Mouse (Mus musculus) neural tube, embryonic 13.5 days (tissue): ENCODE results near the gene Rin2. TPM values are rescaled to one million over a fixed set of nuclear protein-coding genes. Genes with fewer than 3 reads are reported as not detected.

Experiments
- ATAC-seq: fragments of 200-750 bp; cut with Nextera tagmentation; 2 replicates; pipeline ENCODE4 v1.8.0; 2017; ENCODE audit warnings: low read depth, mild to moderate bottlenecking, moderate TSS enrichment, moderate library complexity
- H3K27ac ChIP-seq: fragments of 300-500 bp; sonication (generic); replicated peaks from 2 replicates; pipeline ENCODE4 v1.5.1; 2015; ENCODE audit warnings: moderate library complexity, mild to moderate bottlenecking, inconsistent platforms
- H3K27me3 ChIP-seq: fragments of 300-500 bp; sonication (generic); 2 replicates; pipeline ENCODE4 v1.6.1; 2015; ENCODE audit warnings: mild to moderate bottlenecking, inconsistent platforms
- H3K36me3 ChIP-seq: fragments of 300-500 bp; sonication (generic); 2 replicates; pipeline ENCODE4 v1.6.1; 2015; ENCODE audit warnings: mild to moderate bottlenecking, inconsistent platforms
- H3K4me1 ChIP-seq: fragments of 300-500 bp; sonication (generic); replicated peaks from 2 replicates; pipeline ENCODE4 v1.6.1; 2015; ENCODE audit warnings: inconsistent platforms
- H3K4me2 ChIP-seq: fragments of 300-500 bp; sonication (generic); 2 replicates; pipeline ENCODE4 v1.6.1; 2015; ENCODE audit warnings: inconsistent platforms, mild to moderate bottlenecking, moderate library complexity
- H3K4me3 ChIP-seq: fragments of 300-500 bp; sonication (generic); 2 replicates; pipeline ENCODE4 v1.5.1; 2015; ENCODE audit warnings: mild to moderate bottlenecking, inconsistent platforms
- H3K9ac ChIP-seq: fragments of 300-500 bp; sonication (generic); 2 replicates; pipeline ENCODE4 v1.6.1; 2015; ENCODE audit warnings: moderate library complexity, mild to moderate bottlenecking, inconsistent platforms
- H3K9me3 ChIP-seq: fragments of 300-500 bp; sonication (generic); 2 replicates; pipeline ENCODE4 v1.6.1; 2016; ENCODE audit warnings: inconsistent platforms
- WGBS: fragments of 180-500 bp; shearing (Covaris S2); methylation state at CpG from one replicate; pipeline ENCODE4 v1.1.7; 2015; 5-methylcytosine and 5-hydroxymethylcytosine counted together
- polyA plus RNA-seq: library from polyadenylated mRNA; unstranded; fragments of >200 nt; fragmentation: Nextera tagmentation; extraction: Ambion mirVana; gene quantifications from 2 replicates; pipeline ENCODE4 v1.2.1, GENCODE M21; 2015

The Rin2 gene
- polyA plus RNA-seq, 1 experiment from 2014 or later: 17.2 TPM

DNA sequence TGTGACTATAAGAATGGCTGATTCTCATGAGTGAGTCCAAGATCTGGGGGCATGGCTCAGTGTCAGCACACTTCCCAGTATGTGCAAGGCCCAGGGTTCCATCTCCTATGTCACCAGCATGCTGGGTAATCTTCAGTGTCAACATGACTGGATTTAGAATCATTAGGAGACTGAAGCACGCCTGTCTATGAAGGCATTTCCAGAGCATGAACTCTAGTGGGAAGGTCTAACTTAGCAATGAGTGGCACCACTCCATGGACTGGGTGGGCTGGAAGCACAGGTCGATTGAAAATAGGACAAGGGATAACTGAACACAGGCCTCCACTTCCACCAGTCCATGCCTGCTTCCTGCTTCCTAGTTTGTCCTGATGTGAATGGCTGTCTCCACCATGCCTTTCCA is 127.6 kb downstream of the Rin2 start:
- H3K9me3 ChIP-seq: peaks cover 10% of the 10 kb centered on the region; the same call in 1 of the 2 replicates
- H3K27me3 ChIP-seq: no peaks in the 10 kb centered on the region
- WGBS: 81% methylated on average over 2 of the region's 2 CpGs
- no peak overlapping the region for H3K9ac ChIP-seq
- no peak overlapping the region for H3K27ac ChIP-seq
- H3K4me1 ChIP-seq: no peaks in the 10 kb centered on the region
- no peak overlapping the region for H3K4me2 ChIP-seq
- ATAC-seq: no peak
- H3K4me3 ChIP-seq: no peak overlapping the region
- H3K36me3 ChIP-seq: peaks cover 6% of the 10 kb centered on the region; the same call in 1 of the 2 replicates

DNA sequence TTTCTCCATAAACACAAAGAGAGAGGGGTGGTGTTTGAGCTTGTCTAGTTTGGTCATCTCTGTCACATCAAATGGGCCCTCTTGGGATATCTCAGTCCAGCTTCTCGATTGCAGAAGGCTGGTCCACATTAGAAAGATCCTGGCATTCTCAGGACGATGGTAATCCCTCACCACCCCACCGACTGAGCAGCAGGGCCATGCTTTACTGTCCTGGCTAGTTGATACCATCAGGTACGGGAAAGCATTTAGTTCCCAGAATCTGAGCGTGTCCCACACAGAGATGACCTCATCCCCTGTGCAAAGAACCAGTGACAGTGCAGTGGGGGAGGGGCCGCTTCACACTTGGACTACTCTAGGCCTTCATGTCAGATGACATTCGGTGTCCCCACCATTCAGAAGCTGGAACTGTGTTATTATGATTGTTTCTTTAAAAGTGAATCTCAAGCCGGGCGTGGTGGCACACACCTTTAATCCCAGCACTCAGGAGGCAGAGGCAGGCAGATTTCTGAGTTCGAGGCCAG is 128.9 kb downstream of the Rin2 start:
- H3K4me2 ChIP-seq: no peak overlapping the region
- ATAC-seq: no peak
- WGBS: 92% methylated on average over 10 of the region's 10 CpGs

DNA sequence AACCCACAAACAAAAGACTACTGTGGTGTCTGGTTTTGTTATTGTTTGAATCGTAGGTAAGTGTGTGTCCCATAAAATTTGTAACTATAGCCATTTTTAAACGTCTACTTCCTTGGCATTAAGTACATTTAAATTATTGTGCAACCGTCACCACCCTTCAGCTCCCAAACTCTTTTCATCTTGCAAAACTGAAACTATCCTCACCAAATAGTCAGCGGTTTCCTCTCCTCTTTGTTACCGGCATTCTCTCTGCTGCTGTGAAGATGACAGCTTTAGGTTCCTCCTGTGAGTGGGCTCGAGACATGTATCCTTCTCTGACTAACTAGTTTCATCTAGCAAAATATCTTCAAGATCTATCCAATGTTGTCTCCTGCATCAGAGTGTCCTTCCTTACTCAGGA is 129.5 kb downstream of the Rin2 start:
- Histone ChIP-seq H3K4me2 (no peak overlapping the region), H3K27ac (no peak overlapping the region), H3K9me3 (peaks cover 10% of the 10 kb centered on the region; the same call in 1 of the 2 replicates), H3K27me3 (no peaks in the 10 kb centered on the region), H3K4me3 (no peak overlapping the region), H3K9ac (no peak overlapping the region), H3K36me3 (peaks cover 6% of the 10 kb centered on the region; the same call in 1 of the 2 replicates), H3K4me1 (no peaks in the 10 kb centered on the region)
- no peak for ATAC-seq
- WGBS: 92% methylated on average over 6 of the region's 6 CpGs

More for the DNA sequence above, 128.9 kb downstream of the Rin2 start:
- H3K4me3 ChIP-seq: no peak overlapping the region
- no peaks in the 10 kb centered on the region for H3K27me3 ChIP-seq
- no peak overlapping the region for H3K27ac ChIP-seq
- peaks cover 10% of the 10 kb centered on the region; the same call in 1 of the 2 replicates for H3K9me3 ChIP-seq
- no peak overlapping the region for H3K9ac ChIP-seq
- H3K4me1 ChIP-seq: no peaks in the 10 kb centered on the region
- H3K36me3 ChIP-seq: peaks cover 6% of the 10 kb centered on the region; the same call in 1 of the 2 replicates

DNA sequence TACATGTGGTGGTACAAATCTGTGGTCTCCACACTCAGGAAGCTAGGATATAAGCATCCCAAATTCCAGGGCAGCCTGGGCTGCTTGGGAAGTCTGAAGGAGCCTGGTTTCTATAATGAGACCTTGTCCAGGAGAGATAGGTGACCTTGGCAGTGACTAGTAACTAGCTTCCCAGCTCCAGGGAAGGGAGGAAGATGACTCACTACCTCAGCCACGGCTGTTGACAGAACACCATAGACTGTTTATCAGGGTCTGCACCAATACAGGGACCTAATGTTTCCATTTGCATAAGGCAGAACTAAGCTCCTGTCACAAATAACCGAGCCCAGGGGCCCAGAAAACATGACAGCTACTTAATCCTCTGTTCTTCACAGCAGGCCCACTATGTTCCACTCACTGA is 132.3 kb downstream of the Rin2 start:
- WGBS: 77% methylated on average over 2 of the region's 2 CpGs
- H3K36me3 ChIP-seq: peaks cover 6% of the 10 kb centered on the region; the same call in 1 of the 2 replicates
- no peak overlapping the region for H3K9ac ChIP-seq
- H3K9me3 ChIP-seq: peaks cover 10% of the 10 kb centered on the region; the same call in 1 of the 2 replicates
- H3K4me2 ChIP-seq: no peak overlapping the region
- no peak for ATAC-seq
- no peaks in the 10 kb centered on the region for H3K4me1 ChIP-seq
- no peaks in the 10 kb centered on the region for H3K27me3 ChIP-seq
- no peak overlapping the region for H3K27ac ChIP-seq
- no peak overlapping the region for H3K4me3 ChIP-seq

DNA sequence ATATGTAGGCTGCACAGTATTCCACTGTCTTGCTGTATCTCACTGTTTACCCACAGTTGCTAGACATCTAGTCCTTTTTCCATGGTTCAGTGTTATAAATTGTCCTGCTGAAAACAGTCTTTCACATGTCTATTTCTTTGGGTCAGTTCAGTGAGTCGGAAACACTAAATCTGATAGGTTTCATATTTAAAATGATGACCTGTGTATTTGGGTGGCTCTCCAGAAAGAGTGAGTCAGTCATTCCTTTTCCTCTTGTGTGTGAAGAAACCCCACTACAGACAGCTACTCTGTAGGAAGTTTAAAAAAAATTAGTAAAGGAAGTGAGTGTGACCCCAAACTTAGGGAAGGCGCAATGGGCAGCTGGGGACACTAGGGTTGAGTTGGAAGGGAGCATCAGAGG is 133.2 kb downstream of the Rin2 start:
- peaks cover 6% of the 10 kb centered on the region; the same call in 1 of the 2 replicates for H3K36me3 ChIP-seq
- no peak overlapping the region for H3K27ac ChIP-seq
- H3K27me3 ChIP-seq: no peaks in the 10 kb centered on the region
- H3K4me3 ChIP-seq: no peak overlapping the region
- H3K4me1 ChIP-seq: no peaks in the 10 kb centered on the region
- no peak for ATAC-seq
- no peak overlapping the region for H3K4me2 ChIP-seq
- 95% methylated on average over 2 of the region's 2 CpGs for WGBS
- H3K9me3 ChIP-seq: peaks cover 10% of the 10 kb centered on the region; the same call in 1 of the 2 replicates
- H3K9ac ChIP-seq: no peak overlapping the region

DNA sequence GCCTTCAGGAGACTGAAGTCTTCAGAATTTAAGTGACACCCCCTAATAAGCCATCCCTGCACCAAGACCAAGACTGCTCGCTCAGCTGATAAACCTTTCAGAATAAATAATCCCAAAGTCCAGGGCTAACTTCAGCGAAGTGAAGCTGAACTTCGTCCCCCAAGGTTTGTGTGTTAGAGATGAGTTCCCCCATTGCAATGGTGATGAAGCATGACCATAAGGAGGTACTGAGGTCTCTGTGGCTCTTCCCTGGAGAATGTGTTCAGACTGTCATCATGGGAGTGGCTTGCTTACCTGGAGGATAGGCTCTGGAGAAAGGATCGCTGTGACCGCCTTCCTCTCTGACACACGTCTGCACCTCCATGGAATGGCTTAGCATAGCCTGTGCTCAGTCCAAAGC is 133.7 kb downstream of the Rin2 start:
- Histone ChIP-seq H3K27ac (no peak overlapping the region), H3K9ac (no peak overlapping the region), H3K36me3 (peaks cover 6% of the 10 kb centered on the region; the same call in 1 of the 2 replicates), H3K4me3 (no peak overlapping the region), H3K4me1 (no peaks in the 10 kb centered on the region), H3K27me3 (no peaks in the 10 kb centered on the region), H3K4me2 (no peak overlapping the region), H3K9me3 (peaks cover 10% of the 10 kb centered on the region; the same call in 1 of the 2 replicates)
- no peak for ATAC-seq
- 94% methylated on average over 6 of the region's 6 CpGs for WGBS

DNA sequence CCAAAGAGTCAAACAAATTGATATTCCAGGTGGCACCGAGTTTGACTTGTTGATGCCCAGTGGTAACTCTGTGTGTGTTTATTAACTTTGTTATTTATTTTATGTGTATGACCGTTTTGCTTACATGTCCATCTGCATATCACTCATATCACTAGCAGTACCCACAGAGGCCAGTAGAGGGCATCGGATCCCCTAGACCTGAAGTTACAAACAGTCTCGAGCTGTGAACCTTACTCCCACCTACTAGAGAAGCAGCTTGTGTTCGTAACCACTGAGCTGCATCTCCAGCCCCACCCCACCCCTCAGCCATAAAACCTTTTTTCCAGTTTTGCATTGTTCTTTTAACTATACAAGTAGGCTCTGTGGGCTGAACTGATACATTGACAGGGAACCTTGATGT is 135.7 kb downstream of the Rin2 start:
- H3K4me2 ChIP-seq: no peak overlapping the region
- ATAC-seq: no peak

DNA sequence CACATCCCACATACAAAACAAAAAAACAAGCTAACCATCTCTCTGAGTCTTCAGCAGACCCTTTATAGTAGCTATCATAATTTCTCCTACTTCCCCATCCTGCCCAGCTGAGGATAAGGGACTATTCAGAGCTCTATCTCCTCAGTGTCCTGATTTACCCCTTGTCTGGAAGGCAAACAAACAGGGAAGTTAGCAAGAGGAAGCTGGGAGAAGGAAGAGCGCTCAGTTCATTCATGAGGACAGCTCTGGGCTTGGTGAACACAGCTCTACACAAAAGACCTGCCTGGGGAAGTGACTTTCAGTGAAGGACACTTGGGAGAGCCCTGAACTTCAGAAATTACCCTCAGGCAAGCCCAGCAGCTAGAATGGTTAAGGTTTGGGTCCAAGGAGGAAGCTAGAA is 137.8 kb downstream of the Rin2 start:
- H3K4me1 ChIP-seq: no peaks in the 10 kb centered on the region
- ATAC-seq: no peak
- H3K4me3 ChIP-seq: no peak overlapping the region
- no peaks in the 10 kb centered on the region for H3K27me3 ChIP-seq
- no peak overlapping the region for H3K9ac ChIP-seq
- no peak overlapping the region for H3K4me2 ChIP-seq
- peaks cover 22% of the 10 kb centered on the region for H3K9me3 ChIP-seq
- H3K36me3 ChIP-seq: peaks cover 14% of the 10 kb centered on the region
- H3K27ac ChIP-seq: no peak overlapping the region
- WGBS: 97% methylated on average over 1 of the region's 1 CpGs

More for the DNA sequence above, 135.7 kb downstream of the Rin2 start:
- Histone ChIP-seq H3K9ac (no peak overlapping the region), H3K4me3 (no peak overlapping the region), H3K36me3 (0 out of 2 replicates have a peak, but pooled peaks cover 4% of the 10 kb centered on the region), H3K9me3 (0 out of 2 replicates have a peak, but pooled peaks cover 6% of the 10 kb centered on the region), H3K27me3 (no peaks in the 10 kb centered on the region), H3K27ac (no peak overlapping the region), H3K4me1 (no peaks in the 10 kb centered on the region)
- 50% methylated on average over 5 of the region's 5 CpGs for WGBS

DNA sequence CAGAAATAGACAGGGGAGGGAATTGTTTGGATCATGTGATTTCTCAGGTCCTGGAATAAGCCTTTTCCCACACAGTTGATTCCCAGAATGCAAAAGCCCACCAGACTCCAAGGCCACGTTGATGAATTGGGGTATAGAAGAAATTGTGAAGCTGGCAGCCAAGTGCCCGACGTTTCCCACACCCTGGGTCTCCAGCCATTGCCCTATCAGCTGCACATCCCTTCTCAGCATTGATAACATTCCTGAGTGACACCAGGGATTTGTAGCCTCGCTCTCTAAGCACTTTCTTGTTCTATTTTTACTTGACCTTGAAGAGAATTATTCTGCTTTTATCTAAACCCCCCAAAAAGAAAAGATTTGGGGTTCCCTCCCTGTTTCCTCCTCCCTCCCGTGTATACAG is 142.2 kb downstream of the Rin2 start:
- Histone ChIP-seq H3K36me3 (peaks cover 14% of the 10 kb centered on the region), H3K27me3 (no peaks in the 10 kb centered on the region), H3K4me3 (no peak overlapping the region), H3K27ac (no peak overlapping the region), H3K4me1 (no peaks in the 10 kb centered on the region), H3K4me2 (no peak overlapping the region), H3K9ac (no peak overlapping the region), H3K9me3 (peaks cover 22% of the 10 kb centered on the region)
- WGBS: 85% methylated on average over 5 of the region's 5 CpGs
- no peak for ATAC-seq

DNA sequence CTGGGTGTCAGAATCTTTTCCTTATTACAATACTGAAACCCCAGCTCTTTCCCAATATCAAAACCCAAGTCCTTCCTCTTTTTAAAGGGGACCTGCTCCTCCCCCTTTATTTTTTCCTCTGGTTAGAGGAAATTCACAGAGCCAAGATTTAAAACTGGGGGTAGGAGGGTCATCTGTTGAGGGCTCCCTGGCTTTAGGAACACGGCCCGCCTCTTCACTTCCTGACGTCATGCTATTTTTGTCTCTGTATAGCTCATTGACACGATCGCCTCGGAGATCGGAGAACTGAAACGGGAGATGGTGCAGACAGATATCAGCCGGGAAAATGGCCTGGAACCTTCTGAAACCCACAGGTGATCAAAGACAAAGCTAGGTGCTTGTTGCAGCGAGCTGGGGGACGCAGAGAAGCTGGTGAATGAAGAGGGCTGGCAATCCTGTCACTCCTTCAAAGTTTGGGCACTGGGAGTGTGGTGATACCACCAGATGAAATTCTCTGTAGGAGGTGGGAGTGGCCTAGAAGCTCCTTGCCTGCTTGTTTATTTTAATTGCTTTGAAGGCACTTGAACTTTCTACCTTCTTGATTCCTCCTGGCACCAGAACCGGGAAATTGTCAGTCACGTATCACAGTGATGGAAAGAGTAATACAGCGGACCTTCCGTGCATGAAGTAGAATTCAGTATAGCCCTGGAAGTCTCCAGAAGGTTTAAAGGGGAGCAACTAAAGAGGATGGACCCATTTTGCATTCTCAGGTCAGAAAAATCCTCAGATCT is 147.2 kb downstream of the Rin2 start:
- H3K9me3 ChIP-seq: peaks cover under 1% of the 10 kb centered on the region; the same call in 1 of the 2 replicates
- no peak overlapping the region for H3K4me2 ChIP-seq
- no peaks in the 10 kb centered on the region for H3K27me3 ChIP-seq
- no peak overlapping the region for H3K4me3 ChIP-seq
- H3K9ac ChIP-seq: no peak overlapping the region
- H3K4me1 ChIP-seq: no peaks in the 10 kb centered on the region
- H3K36me3 ChIP-seq: no peaks in the 10 kb centered on the region; the same call in 1 of the 2 replicates
- ATAC-seq: no peak
- WGBS: 78% methylated on average over 15 of the region's 15 CpGs
- H3K27ac ChIP-seq: no peak overlapping the region

DNA sequence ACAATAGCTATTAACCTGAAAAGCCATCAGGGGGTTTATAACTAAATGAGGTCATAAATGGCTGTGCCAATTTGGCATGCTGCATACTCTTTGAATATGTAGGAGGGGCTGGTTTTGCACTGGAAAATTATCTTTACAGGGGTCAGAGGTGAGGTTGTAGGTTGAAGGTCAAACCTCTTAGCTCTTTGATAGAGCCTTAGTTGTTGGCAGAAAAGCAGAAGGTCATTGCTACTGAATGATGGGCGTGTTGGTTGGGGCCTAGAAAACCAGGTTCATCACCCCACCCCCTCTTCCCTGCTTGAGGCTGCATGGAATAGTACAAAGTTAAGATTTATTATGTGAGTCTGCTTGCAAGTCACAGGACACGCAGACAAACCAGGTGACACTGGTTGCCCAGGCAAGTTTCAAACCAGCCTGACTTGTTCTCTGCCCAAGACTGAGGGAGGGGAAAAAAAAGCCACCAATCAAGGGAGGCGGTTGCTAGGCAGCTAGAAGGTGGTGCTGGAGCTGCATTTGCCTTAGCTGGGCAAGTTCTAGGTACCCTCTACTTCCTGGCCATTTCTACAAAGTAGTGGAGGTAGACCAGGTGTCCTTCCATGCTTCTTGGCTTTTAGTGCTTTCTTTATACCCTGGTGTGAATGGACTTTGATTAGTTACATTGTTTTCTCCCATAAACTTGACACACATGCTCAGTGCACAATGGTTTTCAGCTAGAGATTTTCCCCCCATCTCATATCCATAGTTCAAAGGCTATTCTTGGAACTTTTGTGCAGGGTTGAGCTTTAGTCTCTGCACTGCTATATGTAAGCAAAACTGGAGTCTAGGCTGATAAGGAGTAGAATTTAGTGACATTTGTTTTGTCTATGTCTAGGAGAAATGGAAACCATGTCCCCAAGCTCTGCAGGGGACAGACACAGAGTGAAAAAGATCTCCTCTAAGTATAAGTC is 148.0 kb downstream of the Rin2 start:
- no peaks in the 10 kb centered on the region for H3K9me3 ChIP-seq
- H3K27me3 ChIP-seq: no peaks in the 10 kb centered on the region
- WGBS: 78% methylated on average over 3 of the region's 3 CpGs
- no peak overlapping the region for H3K27ac ChIP-seq
- H3K4me2 ChIP-seq: no peak overlapping the region
- H3K4me1 ChIP-seq: no peaks in the 10 kb centered on the region
- ATAC-seq: no peak
- no peak overlapping the region for H3K9ac ChIP-seq
- H3K4me3 ChIP-seq: no peak overlapping the region
- no peaks in the 10 kb centered on the region; the same call in 1 of the 2 replicates for H3K36me3 ChIP-seq

DNA sequence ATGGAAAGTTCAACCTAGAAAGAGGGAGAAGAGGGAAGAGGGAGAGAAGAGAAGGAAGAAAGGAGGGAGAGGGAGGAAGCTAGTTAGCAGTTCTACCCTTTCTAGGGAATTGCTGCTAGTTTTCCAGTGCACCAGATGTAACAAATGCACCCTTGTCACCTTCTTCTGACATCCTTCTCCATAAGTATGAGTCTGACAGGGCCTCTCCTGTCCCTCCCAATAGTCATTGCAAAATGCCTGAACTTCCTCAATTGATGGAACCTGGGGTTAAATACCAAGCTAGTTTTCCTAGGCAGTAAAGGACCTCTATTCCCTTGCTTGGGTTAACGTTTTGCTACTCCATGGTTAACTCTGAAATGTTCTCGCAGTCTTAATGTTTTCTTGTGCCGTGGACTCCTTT is 149.7 kb downstream of the Rin2 start:
- Histone ChIP-seq H3K4me1 (no peaks in the 10 kb centered on the region), H3K9me3 (no peaks in the 10 kb centered on the region), H3K27me3 (no peaks in the 10 kb centered on the region), H3K4me3 (no peak overlapping the region), H3K36me3 (no peaks in the 10 kb centered on the region; the same call in 1 of the 2 replicates), H3K27ac (no peak overlapping the region), H3K4me2 (no peak overlapping the region), H3K9ac (no peak overlapping the region)
- 92% methylated on average over 3 of the region's 3 CpGs for WGBS
- no peak for ATAC-seq
